Mouse (Mus musculus) olfactory bulb, adult 2 months (tissue): ENCODE results near the gene Gps2.

Experiments
- CTCF ChIP-seq: fragments of 200-500 bp; IDR thresholded peaks from 2 replicates; pipeline ENCODE4 v1.5.1; 2012; ENCODE audit warnings: low read depth, mild to moderate bottlenecking, low read length, moderate library complexity; ENCODE audit not compliant: insufficient read depth
- POLR2A ChIP-seq: fragments of 200-500 bp; IDR thresholded peaks from 2 replicates; pipeline ENCODE4 v1.6.1; 2012; ENCODE audit warnings: mild to moderate bottlenecking, low read depth, low read length, moderate library complexity; ENCODE audit not compliant: insufficient read depth

DNA sequence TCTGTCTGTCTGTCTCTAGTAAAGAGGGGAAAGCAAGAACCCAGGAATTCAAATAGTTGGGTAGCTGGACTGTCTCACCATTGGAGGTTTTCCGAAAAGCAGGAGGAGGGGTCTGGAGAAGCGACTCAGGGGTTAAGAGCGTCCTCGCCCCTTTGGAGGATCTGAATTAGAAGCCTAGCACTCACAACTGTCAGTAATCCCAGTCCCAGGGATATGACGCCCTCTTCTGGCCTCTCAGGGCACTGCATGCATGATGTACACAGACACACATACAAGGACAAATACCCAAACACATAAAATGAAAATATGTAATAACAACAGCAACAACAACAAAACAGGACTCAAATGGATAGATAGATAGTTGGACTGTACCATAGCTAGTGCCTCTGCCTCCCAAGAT lies 46.9 kb downstream of the Gps2 start:
- no peak for TF ChIP-seq CTCF
- TF ChIP-seq POLR2A, result no peak
